Mouse (Mus musculus) hindbrain, embryonic 10.5 days (tissue): ENCODE data around the gene Rars2. TPM values are rescaled to one million over a fixed set of nuclear protein-coding genes. Genes with fewer than 3 reads are reported as not detected.

Source experiments
- DNase-seq: peaks from one replicate; pipeline ENCODE4 v3.0.0-alpha.2; 2017; ENCODE audit warnings: low spot score
- H3K27ac ChIP-seq: fragments of 300-500 bp; sonication (generic); 2 replicates; pipeline ENCODE4 v1.5.1; 2016; ENCODE audit warnings: mild to moderate bottlenecking, moderate library complexity
- H3K27me3 ChIP-seq: fragments of 300-500 bp; sonication (generic); 2 replicates; pipeline ENCODE4 v1.6.1; 2016; ENCODE audit warnings: mild to moderate bottlenecking; ENCODE audit not compliant: poor library complexity, insufficient read depth, severe bottlenecking
- H3K36me3 ChIP-seq: fragments of 300-500 bp; sonication (generic); 2 replicates; pipeline ENCODE4 v1.6.1; 2016; ENCODE audit warnings: mild to moderate bottlenecking, moderate library complexity
- H3K4me1 ChIP-seq: fragments of 300-500 bp; sonication (generic); replicated peaks from 2 replicates; pipeline ENCODE4 v1.6.1; 2016; ENCODE audit warnings: mild to moderate bottlenecking
- H3K4me3 ChIP-seq: fragments of 300-500 bp; sonication (generic); 2 replicates; pipeline ENCODE4 v1.5.1; 2016; ENCODE audit warnings: mild to moderate bottlenecking, moderate library complexity
- H3K9me3 ChIP-seq: fragments of 300-500 bp; sonication (generic); 2 replicates; pipeline ENCODE4 v1.6.1; 2016; ENCODE audit warnings: mild to moderate bottlenecking, moderate library complexity
- WGBS: fragments of 180-500 bp; shearing (Covaris S2); methylation state at CpG from one replicate; pipeline ENCODE4 v1.1.7; 2016; 5-methylcytosine and 5-hydroxymethylcytosine counted together
- polyA plus RNA-seq: library from polyadenylated mRNA; unstranded; fragments of >200 nt; fragmentation: Nextera tagmentation; extraction: Ambion mirVana; gene quantifications from 2 replicates; pipeline ENCODE4 v1.2.1, GENCODE M21; 2016

The Rars2 gene
- polyA plus RNA-seq, 1 experiment from 2014 or later = 67.2 TPM

DNA sequence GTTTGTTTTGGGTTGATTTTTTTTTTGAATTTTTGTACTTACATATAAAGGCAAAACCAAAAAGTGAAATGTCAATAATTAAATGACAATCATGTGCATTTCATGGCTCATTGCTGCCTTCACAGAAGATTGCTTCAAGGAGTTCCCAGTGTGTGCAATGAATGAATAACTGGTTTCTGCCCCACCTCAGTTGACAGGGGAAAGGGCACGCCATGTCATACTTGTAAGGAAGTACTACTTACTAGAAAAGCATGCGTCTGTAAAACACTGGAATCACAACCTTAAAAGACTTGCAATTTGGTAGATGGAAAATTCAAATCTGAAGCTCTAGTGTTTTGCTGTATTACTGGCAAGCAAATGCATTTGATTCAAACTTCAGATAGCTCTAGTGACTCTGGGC, 44.3 kb downstream of the Rars2 start:
- no peaks in the 10 kb centered on the region for H3K27me3 ChIP-seq
- H3K36me3 ChIP-seq = peaks cover 91% of the 10 kb centered on the region
- DNase-seq = no peak

DNA sequence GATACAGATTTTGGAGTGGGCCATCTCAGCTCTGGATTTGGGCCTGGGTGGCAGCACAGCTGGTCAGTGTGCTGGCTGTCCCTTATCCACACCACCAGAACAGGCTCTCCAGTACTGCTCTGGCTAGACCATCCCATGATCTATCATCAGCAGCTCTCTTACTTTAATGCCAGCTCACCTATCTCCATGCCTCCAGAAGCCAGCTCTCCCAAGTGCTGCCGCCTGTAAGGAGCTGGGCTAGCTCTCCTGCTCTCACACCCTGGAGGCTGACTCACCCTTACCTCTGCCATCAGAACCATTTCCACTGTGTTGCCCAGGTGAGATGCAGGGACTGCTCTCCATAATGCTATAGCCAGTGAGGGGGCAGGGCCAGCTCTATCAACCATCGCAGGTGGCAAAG, 46.8 kb downstream of the Rars2 start:
- no peak for DNase-seq
- H3K27ac ChIP-seq = no peak overlapping the region
- H3K27me3 ChIP-seq = no peaks in the 10 kb centered on the region
- 96% methylated on average over 2 of the region's 2 CpGs for WGBS
- H3K4me1 ChIP-seq = no peaks in the 10 kb centered on the region
- no peaks in the 10 kb centered on the region for H3K9me3 ChIP-seq
- no peak overlapping the region for H3K4me3 ChIP-seq
- H3K36me3 ChIP-seq = peaks cover 94% of the 10 kb centered on the region

More for the DNA sequence above, 44.3 kb downstream of the Rars2 start:
- 91% methylated on average over 2 of the region's 2 CpGs for WGBS
- H3K4me3 ChIP-seq = no peak overlapping the region
- H3K4me1 ChIP-seq = no peaks in the 10 kb centered on the region
- no peak overlapping the region for H3K27ac ChIP-seq
- no peaks in the 10 kb centered on the region for H3K9me3 ChIP-seq

DNA sequence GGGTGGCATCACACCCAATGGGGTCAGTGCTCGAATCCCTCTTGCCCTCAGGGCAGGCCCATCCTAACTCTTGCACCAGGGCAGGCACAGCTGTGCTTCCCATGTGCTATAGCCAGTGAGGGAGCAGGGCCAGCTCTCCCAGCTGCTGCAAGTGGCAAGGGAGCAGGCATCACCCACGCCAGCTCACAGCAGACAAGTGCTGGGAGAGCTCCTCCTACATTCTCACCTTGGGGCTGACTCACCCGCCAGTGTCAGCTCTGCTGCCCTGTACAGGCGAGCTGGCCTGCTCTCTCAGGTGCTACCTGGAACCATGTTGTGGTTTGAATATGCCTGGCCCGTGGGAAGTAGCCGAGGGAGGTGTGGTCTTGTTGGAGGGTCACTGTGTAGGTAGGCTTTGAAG, 47.2 kb downstream of the Rars2 start:
- Histone ChIP-seq H3K4me3 (no peak overlapping the region), H3K9me3 (no peaks in the 10 kb centered on the region), H3K27ac (no peak overlapping the region), H3K27me3 (no peaks in the 10 kb centered on the region), H3K36me3 (peaks cover 94% of the 10 kb centered on the region), H3K4me1 (no peaks in the 10 kb centered on the region)
- WGBS = 86% methylated on average over 6 of the region's 6 CpGs
- no peak for DNase-seq

DNA sequence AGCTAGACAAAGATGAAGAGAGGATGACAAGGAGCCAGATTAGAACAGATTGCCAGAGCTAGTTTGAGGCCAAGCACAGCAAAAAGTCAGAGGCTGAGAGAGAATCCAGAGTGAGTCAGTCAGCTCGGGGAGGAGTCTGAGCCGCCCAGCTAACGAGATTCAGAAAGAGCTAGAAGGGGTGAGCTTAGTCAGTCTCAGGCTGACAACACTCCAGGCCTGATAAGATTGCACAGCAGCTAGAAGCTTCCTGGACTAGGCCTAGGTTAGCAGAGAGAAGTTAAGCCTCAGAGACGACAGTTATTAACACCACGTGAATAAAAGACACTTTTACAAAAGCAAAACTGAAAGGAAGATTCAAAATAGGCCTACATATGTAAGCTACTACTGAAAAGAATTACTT, 53.2 kb downstream of the Rars2 start:
- DNase-seq = no peak
- WGBS = 97% methylated on average over 5 of the region's 5 CpGs
- Histone ChIP-seq H3K4me1 (no peaks in the 10 kb centered on the region), H3K4me3 (no peak overlapping the region), H3K9me3 (no peaks in the 10 kb centered on the region), H3K36me3 (peaks cover 74% of the 10 kb centered on the region), H3K27ac (no peak overlapping the region), H3K27me3 (no peaks in the 10 kb centered on the region)

DNA sequence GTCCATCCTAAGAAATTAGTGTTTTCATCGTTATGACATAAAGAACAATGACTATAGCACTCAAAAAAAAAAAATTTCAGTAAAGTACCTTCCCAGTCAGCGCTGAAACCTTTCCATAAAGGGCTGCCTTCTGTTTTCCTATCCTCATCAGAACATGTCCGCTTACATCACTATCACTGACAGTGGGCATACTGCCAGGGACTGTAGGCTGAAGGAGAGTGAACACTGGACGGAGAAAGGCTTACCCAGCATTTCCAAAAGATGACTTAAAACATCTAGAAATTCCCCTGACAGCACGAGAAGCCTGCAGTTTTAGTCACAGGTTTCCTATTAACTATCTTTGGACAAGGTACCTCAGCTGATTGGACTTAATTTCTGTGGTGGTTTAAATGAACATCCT, 59.0 kb downstream of the Rars2 start:
- Histone ChIP-seq H3K4me3 (no peak overlapping the region), H3K27ac (no peak overlapping the region), H3K27me3 (no peaks in the 10 kb centered on the region), H3K36me3 (peaks cover 66% of the 10 kb centered on the region), H3K9me3 (no peaks in the 10 kb centered on the region), H3K4me1 (no peaks in the 10 kb centered on the region)
- DNase-seq = no peak
- WGBS = 94% methylated on average over 5 of the region's 5 CpGs

DNA sequence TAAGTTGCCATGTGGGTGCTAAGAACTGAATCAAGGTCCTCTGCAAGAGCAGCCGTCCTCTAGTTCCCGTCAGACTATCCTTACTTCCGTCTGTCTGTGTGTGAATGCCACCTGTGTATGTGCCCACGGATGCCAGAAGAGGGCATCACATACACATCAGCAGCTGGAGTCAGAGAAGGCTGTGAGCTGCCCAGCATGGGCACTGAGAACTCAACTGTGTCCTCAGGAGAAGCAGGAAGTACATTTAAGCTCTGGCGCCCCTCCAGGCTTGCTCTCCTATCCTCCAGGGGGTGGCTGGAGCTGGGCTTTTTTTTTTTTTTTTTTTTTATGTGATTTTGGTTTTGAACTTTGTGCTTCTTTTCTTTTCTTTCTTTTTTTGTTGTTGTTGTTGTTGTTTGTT, 65.8 kb downstream of the Rars2 start:
- Histone ChIP-seq H3K4me3 (no peak overlapping the region), H3K36me3 (peaks cover 62% of the 10 kb centered on the region), H3K27me3 (no peaks in the 10 kb centered on the region), H3K27ac (no peak overlapping the region), H3K9me3 (no peaks in the 10 kb centered on the region), H3K4me1 (no peaks in the 10 kb centered on the region)
- 89% methylated on average over 5 of the region's 5 CpGs for WGBS
- no peak for DNase-seq

DNA sequence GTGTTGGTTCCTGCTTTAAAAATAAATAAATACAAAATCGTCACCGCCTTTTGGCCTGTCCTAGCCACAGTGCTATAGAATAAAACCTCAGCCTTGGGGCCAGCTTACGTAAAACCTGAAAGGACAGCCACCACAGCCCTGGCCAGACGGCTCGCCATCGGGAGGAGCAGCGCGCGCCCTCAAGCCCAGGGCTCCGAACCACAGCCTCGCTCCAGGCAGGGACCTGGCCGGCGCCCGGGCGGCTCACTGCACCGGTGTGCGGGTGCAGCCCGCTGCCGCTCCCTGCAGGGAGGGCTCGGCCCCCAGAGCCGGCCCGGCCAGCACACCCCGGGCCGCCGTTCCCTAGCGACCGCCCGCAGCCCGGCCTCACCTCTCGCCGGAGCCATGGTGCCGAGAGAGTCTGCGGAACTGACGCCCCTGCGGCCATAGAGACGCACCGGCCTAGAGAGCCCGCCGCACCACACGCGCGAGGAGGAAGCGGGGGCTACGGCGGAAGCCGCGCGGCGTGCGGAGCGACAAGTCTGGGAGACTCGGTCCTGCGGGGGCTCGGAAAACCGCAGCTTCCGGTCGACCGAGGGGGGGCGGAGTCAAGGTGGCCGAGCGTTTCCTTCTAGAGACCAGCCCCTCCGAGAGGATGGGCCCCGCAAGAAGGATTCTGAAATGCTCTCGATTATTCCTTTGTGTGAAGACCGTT, 72.3 kb downstream of the Rars2 start, which contains the start of gene Slc35a1:
TSS of gene Slc35a1 (minus strand) at position 565 of the 694 bp plus-strand sequence.
- Histone ChIP-seq H3K27ac (peak within 1 kb of the TSS; percentile 99), H3K4me3 (peak within 1 kb of the TSS; percentile 92), H3K9me3 (no peaks in the 10 kb centered on the region), H3K27me3 (no peaks in the 10 kb centered on the region), H3K36me3 (peaks cover 14% of the 10 kb centered on the region), H3K4me1 (peaks cover 6% of the 10 kb centered on the region)
- WGBS = under 1% methylated on average over 65 of the region's 65 CpGs
- DNase-seq = peak; percentile 93

DNA sequence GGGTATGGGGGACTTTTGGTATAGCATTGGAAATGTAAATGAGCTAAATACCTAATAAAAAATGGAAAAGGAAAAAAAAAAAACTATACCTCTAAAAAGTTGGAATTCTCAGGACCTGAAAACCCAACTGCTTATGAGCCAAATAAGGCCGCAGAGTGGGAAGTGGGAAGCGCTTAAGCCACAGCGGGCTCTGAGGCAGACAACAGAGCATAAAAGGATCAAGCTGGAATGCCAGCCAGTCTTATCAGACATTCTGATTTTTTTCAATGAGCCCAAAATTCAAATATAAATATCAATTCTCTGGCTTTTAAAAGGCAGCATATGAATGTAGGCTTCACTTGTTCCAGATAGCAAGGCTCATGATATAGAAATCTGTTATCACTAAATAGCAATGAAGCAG, 73.3 kb downstream of the Rars2 start:
- WGBS = 85% methylated on average over 3 of the region's 3 CpGs
- no peaks in the 10 kb centered on the region for H3K9me3 ChIP-seq
- H3K27me3 ChIP-seq = no peaks in the 10 kb centered on the region
- peaks cover 6% of the 10 kb centered on the region for H3K4me1 ChIP-seq
- peaks cover 4% of the 10 kb centered on the region; the same call in 1 of the 2 replicates for H3K36me3 ChIP-seq
- H3K27ac ChIP-seq = peak overlapping the region; percentile 64; the same call in 1 of the 2 replicates
- DNase-seq = no peak
- H3K4me3 ChIP-seq = 0 out of 2 replicates have a peak overlapping the region, but pooled peaks have one; percentile 1

DNA sequence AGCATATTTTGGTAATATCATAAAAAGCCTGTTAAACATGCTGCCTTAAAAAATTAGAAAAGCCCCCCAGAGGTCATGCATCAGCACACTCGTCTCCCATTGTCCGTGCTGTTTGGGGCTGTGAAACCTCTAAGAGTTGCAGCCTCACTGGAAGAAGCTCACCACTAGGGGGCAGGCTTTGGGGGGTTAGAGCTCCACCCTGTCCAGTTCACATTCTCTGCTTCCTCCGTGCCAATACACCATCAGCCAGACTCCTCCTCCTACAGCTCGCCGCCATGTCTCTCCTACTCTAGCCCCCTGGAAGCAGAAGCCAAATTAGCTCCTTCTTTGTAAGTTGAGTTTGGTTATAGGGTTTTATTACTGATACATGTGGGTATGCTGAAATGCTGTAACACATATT, 86.8 kb downstream of the Rars2 start:
- Histone ChIP-seq H3K4me3 (no peak overlapping the region), H3K36me3 (no peaks in the 10 kb centered on the region), H3K27me3 (no peaks in the 10 kb centered on the region), H3K4me1 (no peaks in the 10 kb centered on the region), H3K27ac (no peak overlapping the region), H3K9me3 (no peaks in the 10 kb centered on the region)
- 54% methylated on average over 5 of the region's 5 CpGs for WGBS
- DNase-seq = peak; percentile 68

DNA sequence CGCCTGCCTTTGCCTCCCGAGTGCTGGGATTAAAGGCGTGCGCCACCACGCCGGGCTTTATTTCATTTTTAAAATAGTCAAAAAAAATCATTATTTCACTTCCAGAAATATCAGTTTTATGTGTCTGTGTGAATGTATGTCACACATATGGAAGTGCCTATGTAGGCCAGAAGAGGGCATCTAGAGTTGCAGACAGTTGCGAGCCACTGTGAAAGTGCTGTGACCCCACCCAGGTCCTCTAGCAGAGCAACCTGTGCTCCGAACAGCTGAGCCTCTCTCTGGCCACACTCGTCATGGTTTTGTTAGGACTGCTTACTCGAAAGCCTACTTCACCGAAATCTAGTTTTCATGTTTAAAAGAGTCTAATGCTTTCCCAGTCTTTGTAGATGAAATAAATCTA, 87.5 kb downstream of the Rars2 start:
- no peaks in the 10 kb centered on the region for H3K9me3 ChIP-seq
- no peaks in the 10 kb centered on the region for H3K4me1 ChIP-seq
- H3K27ac ChIP-seq = no peak overlapping the region
- H3K36me3 ChIP-seq = no peaks in the 10 kb centered on the region
- DNase-seq = no peak
- H3K27me3 ChIP-seq = no peaks in the 10 kb centered on the region
- H3K4me3 ChIP-seq = no peak overlapping the region
- 95% methylated on average over 11 of the region's 11 CpGs for WGBS

DNA sequence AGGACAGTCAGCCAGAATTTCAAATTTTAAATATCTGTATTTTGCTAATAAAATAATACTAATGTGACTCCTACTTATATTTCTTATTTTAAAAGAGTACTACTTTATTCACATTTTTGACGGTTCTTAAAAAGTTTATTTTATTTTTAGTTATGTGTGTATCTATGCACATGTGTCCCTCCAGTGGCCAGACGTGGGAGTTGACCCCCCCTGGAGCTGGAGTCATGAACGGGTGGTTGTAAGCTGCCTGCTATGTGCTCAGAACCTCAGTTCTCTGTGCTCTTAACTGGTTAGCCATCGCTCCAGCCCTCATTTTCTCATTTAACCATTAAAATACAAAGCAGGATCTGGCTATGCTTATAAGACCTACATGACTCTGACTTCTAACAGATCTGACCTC, 88.3 kb downstream of the Rars2 start:
- no peaks in the 10 kb centered on the region for H3K4me1 ChIP-seq
- no peaks in the 10 kb centered on the region for H3K36me3 ChIP-seq
- H3K9me3 ChIP-seq = no peaks in the 10 kb centered on the region
- DNase-seq = no peak
- H3K4me3 ChIP-seq = no peak overlapping the region
- 79% methylated on average over 4 of the region's 4 CpGs for WGBS
- H3K27me3 ChIP-seq = no peaks in the 10 kb centered on the region
- H3K27ac ChIP-seq = no peak overlapping the region

DNA sequence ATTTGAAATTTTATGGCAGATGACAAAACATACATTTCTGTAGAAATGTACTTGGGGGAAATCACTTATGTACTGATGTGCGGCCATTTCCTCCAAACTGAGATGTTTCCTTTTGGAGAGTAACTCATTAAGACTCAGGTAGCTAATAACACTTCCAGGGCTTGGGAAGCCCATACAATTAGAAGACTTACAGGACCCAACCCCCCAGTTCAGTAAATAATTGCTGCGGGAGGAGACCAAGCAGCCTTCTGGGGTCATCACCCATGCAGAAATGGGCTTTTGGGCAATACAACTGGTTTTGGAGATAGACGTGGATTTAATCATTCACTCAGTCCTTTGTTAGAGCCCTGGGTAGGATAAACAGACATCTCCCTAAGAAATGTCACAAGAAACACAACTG, 92.5 kb downstream of the Rars2 start:
- 0 out of 2 replicates have a peak, but pooled peaks cover 5% of the 10 kb centered on the region for H3K9me3 ChIP-seq
- H3K36me3 ChIP-seq = no peaks in the 10 kb centered on the region
- 82% methylated on average over 3 of the region's 3 CpGs for WGBS
- DNase-seq = no peak
- H3K4me1 ChIP-seq = no peaks in the 10 kb centered on the region
- no peak overlapping the region for H3K4me3 ChIP-seq
- no peaks in the 10 kb centered on the region for H3K27me3 ChIP-seq
- H3K27ac ChIP-seq = no peak overlapping the region

DNA sequence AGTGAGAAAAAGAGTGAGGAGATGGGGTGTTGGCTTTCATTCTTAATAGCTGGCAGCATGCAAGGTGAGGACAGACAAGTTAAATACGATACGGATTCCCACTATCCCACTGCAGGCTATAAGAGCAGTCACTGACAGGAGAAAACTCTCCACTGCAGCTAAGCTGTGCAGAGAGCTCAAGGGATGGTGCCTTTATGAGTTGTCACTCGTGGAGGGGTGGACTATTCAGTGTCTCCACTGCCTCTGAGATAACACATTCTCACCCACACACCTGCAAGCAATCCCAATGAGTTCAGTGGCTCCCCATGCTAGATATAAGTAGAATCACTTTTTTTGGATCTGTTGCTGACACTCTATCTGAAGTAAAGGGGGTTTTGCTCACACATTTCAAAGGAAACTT, 93.4 kb downstream of the Rars2 start:
- DNase-seq = no peak
- 79% methylated on average over 3 of the region's 3 CpGs for WGBS

More for the DNA sequence above, 93.4 kb downstream of the Rars2 start:
- Histone ChIP-seq H3K27me3 (no peaks in the 10 kb centered on the region), H3K27ac (no peak overlapping the region), H3K4me1 (no peaks in the 10 kb centered on the region), H3K4me3 (no peak overlapping the region), H3K9me3 (0 out of 2 replicates have a peak, but pooled peaks cover 5% of the 10 kb centered on the region), H3K36me3 (no peaks in the 10 kb centered on the region)
